Mouse (Mus musculus) G1E (cell line): ENCODE data around the gene Ptar1. TPM values are rescaled to one million over a fixed set of nuclear protein-coding genes. Genes with fewer than 3 reads are reported as not detected.

ENCODE experiments used
- ATAC-seq: 2 replicates; pipeline ENCODE4 v1.8.0; 2016; ENCODE audit warnings: mild to moderate bottlenecking; ENCODE audit not compliant: insufficient number of reproducible peaks, poor library complexity, low FRiP score, severe bottlenecking; ENCODE audit errors: extremely low read depth
- DNase-seq: peaks from one replicate; pipeline ENCODE4 v3.0.0; 2012; ENCODE audit warnings: low spot score
- H3K27me3 ChIP-seq: 2 replicates; pipeline ENCODE4 v1.6.1; 2012; ENCODE audit warnings: mild to moderate bottlenecking, low read length, inconsistent platforms; ENCODE audit not compliant: insufficient read depth
- H3K36me3 ChIP-seq: replicated peaks from 2 replicates; pipeline ENCODE3; 2012; ENCODE audit warnings: mild to moderate bottlenecking, inconsistent platforms
- H3K4me1 ChIP-seq: 2 replicates; pipeline ENCODE4 v1.6.1; 2012; ENCODE audit warnings: low read depth, low read length, inconsistent platforms, mixed read lengths; ENCODE audit not compliant: insufficient read depth
- H3K4me3 ChIP-seq: 2 replicates; pipeline ENCODE4 v1.5.1; 2012; ENCODE audit warnings: low read depth, mild to moderate bottlenecking, inconsistent platforms, low read length, moderate library complexity, mixed read lengths
- H3K9me3 ChIP-seq: replicated peaks from 2 replicates; pipeline ENCODE4 v1.6.1; 2012; ENCODE audit warnings: inconsistent platforms
- CTCF ChIP-seq: IDR thresholded peaks from 2 replicates; pipeline ENCODE4 v1.5.1; 2012; ENCODE audit warnings: low read depth, low read length, inconsistent platforms, mixed read lengths
- GATA1 ChIP-seq: IDR thresholded peaks from 2 replicates; pipeline ENCODE4 v1.6.1; 2012; ENCODE audit warnings: borderline replicate concordance, low read length, inconsistent platforms, mixed read lengths
- GATA2 ChIP-seq: IDR thresholded peaks from 2 replicates; pipeline ENCODE4 v1.6.1; 2012; ENCODE audit warnings: low read depth, low read length, inconsistent platforms, borderline replicate concordance
- POLR2AphosphoS5 ChIP-seq: IDR thresholded peaks from 2 replicates; pipeline ENCODE4 v1.6.1; 2012; ENCODE audit warnings: low read depth, low read length, inconsistent platforms; ENCODE audit not compliant: insufficient replicate concordance
- TAL1 ChIP-seq: conservative IDR thresholded peaks from 2 replicates; pipeline ENCODE4 v1.6.1; 2012; ENCODE audit warnings: low read depth, low read length, inconsistent platforms, mixed read lengths
- polyA plus RNA-seq: library from polyadenylated mRNA; stranded (reverse); fragments of >175 nt; gene quantifications from 2 replicates; pipeline ENCODE4 v1.2.3, GENCODE M21; 2012
- total RNA-seq, 2 experiments: library from RNA; stranded (forward) in 1 of 2; stranded (reverse) in 1 of 2; fragments of 200-1000 nt in 1 of 2; fragments of >200 nt in 1 of 2; fragmentation: Nextera tagmentation in 1 of 2; gene quantifications; 2 replicates each; pipeline ENCODE4 v1.2.3; 2014 to 2017

The Ptar1 gene
- total and polyA plus RNA-seq, 3 experiments = 0.63 to 25.4 (median 19.9) TPM

DNA sequence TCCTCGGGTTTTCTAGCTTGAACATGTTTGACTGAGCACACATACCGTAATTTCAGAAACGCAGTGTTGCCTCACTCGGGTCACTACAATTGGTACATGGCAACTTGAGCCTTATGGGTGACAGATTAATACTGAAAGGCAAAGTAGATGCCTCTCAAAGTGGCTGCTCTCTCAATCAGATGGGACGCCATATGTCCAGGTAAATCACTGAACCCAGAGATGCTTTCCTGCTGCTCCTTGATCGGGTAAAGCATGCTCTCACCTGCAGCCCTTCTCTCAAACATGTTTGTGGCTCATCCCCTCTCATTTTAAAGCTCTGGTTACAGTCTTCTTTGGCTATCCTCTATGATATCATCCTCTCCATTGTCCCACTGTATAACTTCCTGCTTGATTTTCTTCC is 76.1 kb downstream of the Ptar1 start:
- peaks cover 34% of the 10 kb centered on the region for H3K27me3 ChIP-seq
- TF ChIP-seq GATA2 = no peak
- H3K4me3 ChIP-seq = no peak overlapping the region
- DNase-seq = no peak
- no peak for ATAC-seq
- H3K9me3 ChIP-seq = no peaks in the 10 kb centered on the region
- no peaks in the 10 kb centered on the region for H3K36me3 ChIP-seq
- peaks cover 11% of the 10 kb centered on the region for H3K4me1 ChIP-seq

DNA sequence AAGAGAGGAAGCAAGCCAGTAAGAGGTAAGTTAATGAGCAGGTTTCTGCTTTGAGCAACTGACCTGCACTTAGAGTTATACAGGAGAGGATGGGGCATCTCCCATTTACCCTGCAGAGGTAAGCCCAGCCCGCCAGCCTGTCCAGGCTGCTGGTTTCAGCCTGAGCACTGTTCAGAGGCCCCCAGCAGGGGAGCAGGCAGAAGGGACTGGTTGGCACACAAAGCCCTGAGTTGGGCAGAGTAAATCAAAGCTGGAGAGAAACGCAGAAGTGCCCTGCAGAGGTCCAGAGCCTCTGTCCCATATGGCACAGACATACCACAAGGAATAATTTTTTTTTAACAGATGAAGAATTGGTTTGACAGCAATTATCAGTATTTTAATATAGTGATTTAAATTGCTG is 76.8 kb downstream of the Ptar1 start:
- Histone ChIP-seq H3K4me1 (peaks cover 4% of the 10 kb centered on the region), H3K4me3 (no peak overlapping the region), H3K27me3 (peaks cover 28% of the 10 kb centered on the region), H3K9me3 (no peaks in the 10 kb centered on the region), H3K36me3 (no peaks in the 10 kb centered on the region)
- no peak for TF ChIP-seq POLR2AphosphoS5
- TF ChIP-seq CTCF = no peak
- TF ChIP-seq GATA1 = no peak
- TF ChIP-seq GATA2 = no peak
- TF ChIP-seq TAL1 = no peak
- ATAC-seq = no peak
- no peak for DNase-seq

DNA sequence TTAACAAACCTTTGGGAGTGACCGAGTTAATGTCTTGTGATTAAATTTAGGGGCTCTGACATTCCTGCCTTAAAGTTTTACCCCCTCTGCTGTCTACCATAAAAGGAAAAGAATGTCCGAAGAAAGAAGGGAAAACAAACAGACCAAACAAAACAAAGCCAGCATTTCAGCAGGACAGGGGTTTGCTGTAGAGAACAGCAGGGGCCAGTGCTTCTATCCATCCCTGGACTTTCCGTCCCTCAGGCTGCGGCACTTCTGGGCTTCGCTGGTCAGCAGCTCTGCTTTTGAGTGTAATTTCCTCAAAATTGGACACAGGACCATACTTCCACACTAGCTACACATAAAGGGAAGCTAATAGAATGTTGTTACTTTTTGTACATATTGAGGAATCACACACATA is 81.6 kb downstream of the Ptar1 start:
- Histone ChIP-seq H3K4me1 (no peaks in the 10 kb centered on the region), H3K36me3 (no peaks in the 10 kb centered on the region), H3K9me3 (no peaks in the 10 kb centered on the region), H3K4me3 (no peak overlapping the region), H3K27me3 (peaks cover 9% of the 10 kb centered on the region; the same call in 1 of the 2 replicates)
- ATAC-seq (no peak), DNase-seq (no peak)
- TF ChIP-seq TAL1 = no peak
- no peak for TF ChIP-seq GATA2
- TF ChIP-seq POLR2AphosphoS5 = no peak
- no peak for TF ChIP-seq CTCF
- no peak for TF ChIP-seq GATA1

DNA sequence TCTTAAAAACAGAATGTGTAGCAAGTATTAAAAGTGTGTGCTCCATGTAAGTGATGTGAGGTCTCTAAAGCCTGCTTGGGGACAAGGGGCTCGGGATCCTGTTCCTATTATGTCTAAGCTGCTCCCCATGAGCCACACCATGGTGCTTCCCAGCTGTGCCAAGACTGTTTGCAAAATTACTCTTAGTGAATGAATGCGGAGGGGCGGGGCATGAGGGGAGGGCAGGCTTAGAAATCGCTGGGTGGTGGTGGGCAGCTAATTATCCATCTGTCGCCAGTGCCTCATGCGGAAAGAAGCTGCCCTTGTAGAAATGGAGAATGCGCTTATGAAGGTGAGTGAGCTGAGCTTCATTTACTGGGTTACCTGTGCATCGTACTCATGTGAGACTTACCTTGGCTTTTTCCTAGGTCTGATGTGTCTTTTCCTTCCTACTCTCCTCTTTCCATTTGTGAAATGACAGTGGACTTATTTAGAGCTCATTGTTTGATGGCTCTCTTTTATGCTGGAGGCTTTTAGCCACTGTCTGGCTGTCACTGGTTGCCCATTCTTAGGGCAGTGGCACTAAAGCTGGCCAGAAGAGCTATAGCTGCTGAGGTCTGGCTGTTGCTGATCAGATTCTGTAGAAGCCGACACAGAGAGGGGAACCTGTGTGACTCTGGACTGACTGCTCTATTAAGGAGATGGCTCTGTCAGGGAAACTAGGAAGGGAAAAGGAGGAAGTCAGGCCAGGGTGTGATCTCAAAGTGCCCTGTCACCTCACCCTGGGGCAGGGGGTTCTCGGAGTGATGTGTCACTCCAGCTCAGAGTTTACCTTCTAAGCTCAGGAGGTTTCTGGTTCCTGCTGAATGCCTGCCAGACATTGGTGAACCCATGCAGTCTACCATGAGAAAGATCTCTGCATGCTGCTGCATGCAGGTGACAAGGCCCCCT is 83.5 kb downstream of the Ptar1 start:
- TF ChIP-seq CTCF (no peak), GATA2 (no peak), GATA1 (no peak), POLR2AphosphoS5 (no peak), TAL1 (no peak)
- no peaks in the 10 kb centered on the region for H3K36me3 ChIP-seq
- H3K4me3 ChIP-seq = no peak overlapping the region
- no peak for DNase-seq
- ATAC-seq = no peak
- H3K27me3 ChIP-seq = no peaks in the 10 kb centered on the region
- no peaks in the 10 kb centered on the region for H3K9me3 ChIP-seq
- H3K4me1 ChIP-seq = no peaks in the 10 kb centered on the region

DNA sequence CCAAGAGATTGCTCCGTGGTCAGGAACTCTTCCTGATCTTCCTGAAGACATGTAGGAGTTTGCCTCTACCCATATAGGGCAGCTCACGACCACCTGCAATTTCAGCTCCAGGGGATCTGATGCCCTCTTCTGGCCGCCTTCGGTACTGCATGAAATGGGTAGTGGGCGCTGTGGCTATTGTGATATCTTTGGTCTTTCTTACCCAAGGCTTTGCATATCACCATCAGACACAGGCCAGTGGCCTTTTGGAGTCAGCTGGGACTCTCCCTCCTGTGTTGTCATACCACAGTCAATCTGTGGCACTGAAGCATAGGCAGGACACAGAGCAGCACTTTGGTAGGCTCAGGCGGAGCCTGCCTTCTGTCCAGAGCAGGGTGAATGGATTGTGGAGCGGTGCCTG is 84.7 kb downstream of the Ptar1 start:
- Histone ChIP-seq H3K4me1 (no peaks in the 10 kb centered on the region; the same call in 1 of the 2 replicates), H3K4me3 (no peak overlapping the region), H3K27me3 (no peaks in the 10 kb centered on the region), H3K9me3 (no peaks in the 10 kb centered on the region), H3K36me3 (no peaks in the 10 kb centered on the region)
- ATAC-seq (no peak), DNase-seq (no peak)
- TF ChIP-seq CTCF (peak; percentile 58), POLR2AphosphoS5 (no peak)

DNA sequence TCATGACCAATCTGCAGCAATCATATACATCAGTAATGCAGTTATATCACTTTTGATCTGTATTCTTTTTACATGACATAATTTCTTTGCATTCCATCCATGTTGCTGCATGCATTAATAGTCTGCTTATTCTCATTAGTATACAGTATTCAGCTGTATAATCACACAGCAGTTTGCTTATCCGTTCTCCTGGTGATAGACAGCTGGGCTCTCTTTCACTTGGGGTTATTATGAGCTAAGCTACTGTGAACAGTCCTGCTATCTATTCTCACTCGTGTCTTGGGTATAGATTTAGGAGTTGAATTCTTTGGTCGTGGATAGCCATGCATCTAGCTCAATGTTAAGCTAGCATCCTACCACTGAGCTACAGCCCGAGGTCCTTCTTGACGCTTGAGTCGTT is 88.1 kb downstream of the Ptar1 start:
- H3K27me3 ChIP-seq = peaks cover 5% of the 10 kb centered on the region; the same call in 1 of the 2 replicates
- TF ChIP-seq CTCF (no peak), TAL1 (no peak), GATA2 (no peak), GATA1 (no peak), POLR2AphosphoS5 (no peak)
- H3K36me3 ChIP-seq = no peaks in the 10 kb centered on the region
- H3K9me3 ChIP-seq = no peaks in the 10 kb centered on the region
- peaks cover 20% of the 10 kb centered on the region for H3K4me1 ChIP-seq
- DNase-seq (no peak), ATAC-seq (no peak)
- H3K4me3 ChIP-seq = no peak overlapping the region
